Mouse (Mus musculus) ZHBTc4 (cell line): ENCODE measurements around the gene Rhbg.
A peak's percentile ranks its signal among the peaks of the same experiment; 100 is the strongest.

Experiments
- DNase-seq: peaks from one replicate; pipeline ENCODE4 v3.0.0-alpha.2; 2011; ENCODE audit warnings: low read depth, low spot score

The Rhbg gene

GRCm38 (mm10) chr3:88229526-88229925, 25.0 kb downstream of the Rhbg start:
- DNase-seq = no peak

DNA sequence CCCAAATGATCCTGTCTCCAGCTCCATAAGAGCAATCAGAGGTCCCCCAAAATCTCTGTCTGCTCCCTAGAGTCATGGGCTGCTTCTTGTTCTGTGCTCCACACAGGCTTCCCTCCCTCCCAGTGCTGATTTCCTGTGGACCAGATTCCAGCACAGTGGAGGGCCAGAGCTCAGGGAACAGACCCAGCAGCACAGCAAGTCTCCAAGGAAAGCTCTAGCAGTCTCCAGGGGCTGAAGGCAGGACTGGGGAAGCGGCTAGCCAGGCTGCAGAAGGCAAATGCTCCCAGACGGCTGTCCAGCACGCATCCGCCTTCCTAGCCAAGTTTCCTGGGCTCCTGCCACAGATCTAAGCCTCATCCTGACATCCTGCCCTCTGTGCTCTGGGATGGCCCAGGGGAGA, 25.6 kb downstream of the Rhbg start:
- DNase-seq = no peak

- DNase-seq = no peak
These were observed 26.5 kb downstream of the Rhbg start for GRCm38 (mm10) chr3:88227976-88228375.

DNA sequence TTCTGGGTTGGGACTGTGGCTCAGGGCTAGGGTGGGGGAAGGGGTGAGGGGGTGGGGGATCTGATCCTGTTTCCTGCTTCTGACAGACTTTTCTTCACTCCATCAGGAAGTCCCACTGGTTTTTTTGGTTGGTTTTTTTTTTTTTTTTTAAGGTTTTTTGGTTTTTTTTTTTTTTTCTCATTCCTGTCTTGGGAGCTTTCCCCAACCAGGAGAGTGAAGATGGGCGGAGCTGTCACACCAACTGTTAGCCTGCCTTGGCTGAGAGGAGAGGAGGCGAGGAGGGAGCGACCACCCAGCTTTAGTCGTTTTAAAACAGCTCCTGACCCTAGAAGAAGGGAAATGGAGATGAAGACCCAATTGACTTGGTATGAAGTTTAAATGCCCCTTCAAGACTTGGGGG, 27.2 kb downstream of the Rhbg start:
- DNase-seq = no peak

DNA sequence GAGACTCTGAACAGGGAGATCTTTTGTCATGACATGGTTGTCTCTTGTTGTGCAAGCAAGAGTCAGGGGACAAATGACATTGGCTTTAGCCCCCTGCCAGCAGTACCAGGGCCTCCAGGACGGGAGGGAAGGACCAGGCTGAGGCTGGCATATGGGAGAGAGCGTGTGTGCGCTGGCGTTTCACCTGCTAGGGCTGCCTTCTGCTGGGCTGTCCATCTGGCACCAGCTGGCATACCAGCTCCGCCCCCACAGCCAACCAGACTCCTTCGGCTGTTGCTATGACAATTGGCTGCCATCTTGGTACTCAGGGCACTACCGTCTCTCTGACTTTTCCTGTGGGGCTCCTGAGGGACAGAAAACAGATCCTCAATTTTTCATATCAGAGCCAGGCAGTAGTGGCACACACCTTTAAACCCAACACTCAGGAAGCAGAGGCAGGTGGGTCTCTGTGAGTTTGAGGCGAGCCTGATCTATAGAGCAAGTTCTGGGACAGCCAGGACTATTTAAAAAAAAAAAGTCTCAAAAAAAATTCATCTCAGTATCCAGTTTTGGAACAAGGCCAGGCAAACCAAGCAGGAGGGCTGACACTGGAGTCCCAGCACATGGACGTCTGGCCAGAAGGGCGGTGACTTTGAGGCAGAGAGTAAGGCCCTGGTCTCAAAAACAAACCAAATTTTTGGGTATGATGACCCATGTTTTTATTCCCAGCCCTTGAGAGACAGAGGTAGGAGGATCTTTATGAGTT, 28.2 kb downstream of the Rhbg start:
- no peak for DNase-seq

DNA sequence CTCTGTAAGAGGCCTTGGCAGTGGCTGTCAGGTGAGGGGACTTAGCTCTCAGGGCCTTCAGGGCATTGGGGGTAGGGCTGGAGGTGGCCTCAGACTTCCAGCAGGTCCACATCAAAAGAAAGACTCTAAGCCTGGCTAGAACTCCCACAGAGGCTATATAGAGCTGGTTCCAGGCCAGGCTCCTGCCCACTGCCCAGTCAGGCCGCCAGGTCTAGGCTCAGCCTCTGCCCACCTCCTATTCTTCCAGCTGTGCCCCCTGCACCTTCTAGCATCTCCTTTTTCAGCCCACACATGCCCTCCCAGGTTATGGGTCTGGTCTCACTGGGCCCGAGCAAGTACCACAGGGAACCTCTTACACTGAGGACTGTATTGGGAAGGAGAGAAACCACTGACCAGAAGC, 29.6 kb downstream of the Rhbg start:
- DNase-seq = no peak

DNA sequence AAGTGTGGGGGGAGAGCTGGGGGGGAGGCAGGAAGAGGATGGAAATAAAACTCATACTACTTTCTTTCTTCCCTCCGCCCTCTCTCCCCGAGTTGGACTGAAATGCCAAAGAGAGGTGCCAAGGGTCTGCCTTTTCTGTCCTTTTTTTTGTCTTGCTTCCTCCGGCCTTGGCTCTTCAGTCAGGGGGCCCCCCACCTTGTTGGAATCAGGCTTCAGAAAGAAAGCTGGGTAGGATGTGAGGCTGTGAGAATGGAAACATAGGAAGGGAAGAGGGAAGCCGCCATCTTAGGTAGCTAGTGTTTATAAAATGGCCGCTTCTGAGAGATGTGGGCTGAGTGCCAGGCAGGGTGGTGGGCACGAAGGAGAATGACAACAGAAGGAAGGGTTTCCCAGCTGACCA, 32.1 kb downstream of the Rhbg start:
- DNase-seq = no peak

GRCm38 (mm10) chr3:88221519-88222390, 32.8 kb downstream of the Rhbg start:
- DNase-seq = no peak

DNA sequence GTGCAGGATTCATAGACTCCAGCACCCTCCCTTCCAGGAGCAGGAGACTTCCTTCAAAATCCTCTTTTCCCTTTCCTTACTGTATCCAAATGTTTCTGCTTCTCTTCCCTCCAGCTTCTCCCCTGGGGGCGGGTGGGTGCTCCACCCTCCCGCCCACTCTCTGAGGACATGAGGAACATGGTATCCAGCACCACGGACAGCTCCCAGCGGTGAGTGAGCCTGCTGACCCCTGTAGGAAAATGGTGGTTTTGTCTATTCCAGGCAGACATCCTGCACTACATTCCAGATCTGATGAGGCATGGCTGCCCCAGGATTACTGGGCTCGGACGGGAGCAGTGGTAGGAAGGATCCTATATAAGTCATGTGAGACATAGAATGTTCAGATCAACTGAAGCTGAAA, 33.7 kb downstream of the Rhbg start:
- DNase-seq = peak; percentile 94

DNA sequence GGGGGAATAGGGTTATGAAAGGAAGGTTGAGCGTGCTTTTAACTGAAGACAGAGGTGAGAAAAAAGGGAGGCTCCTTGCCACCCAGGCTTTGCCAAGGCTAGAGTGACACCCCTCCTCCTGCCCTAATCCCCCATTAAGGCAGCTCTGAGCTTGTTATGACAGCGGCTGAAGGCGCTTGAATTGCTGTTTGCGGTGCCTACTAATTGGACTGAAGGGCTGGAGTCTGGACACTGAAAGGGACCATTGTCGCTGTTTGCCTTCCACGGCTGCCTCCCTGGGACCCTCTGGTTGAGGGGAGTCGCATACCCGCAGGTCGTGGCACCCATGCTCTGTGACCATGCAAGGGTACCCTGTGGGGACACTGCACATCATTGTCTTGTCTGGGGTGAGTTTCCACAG, 34.6 kb downstream of the Rhbg start:
- DNase-seq = no peak

DNA sequence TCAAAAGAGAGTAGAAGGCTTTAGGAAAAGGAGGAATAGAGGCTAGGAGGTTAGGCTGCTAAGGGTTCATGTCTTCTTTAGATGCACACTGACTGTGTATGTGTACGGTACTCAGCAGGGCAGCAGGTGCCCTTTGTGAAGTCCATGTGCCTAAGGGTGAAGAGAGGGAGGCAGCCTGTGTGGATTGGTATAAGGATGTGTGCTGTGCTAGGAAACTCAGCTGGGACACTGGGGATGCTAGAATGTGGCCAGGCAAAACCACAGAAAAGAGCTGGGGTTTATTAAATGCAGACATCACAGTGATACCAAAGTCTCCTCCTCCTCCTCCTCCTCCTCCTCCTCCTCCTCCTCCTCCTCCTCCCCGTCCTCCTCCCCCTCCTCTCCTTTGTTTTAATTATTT, 36.8 kb downstream of the Rhbg start:
- no peak for DNase-seq

DNA sequence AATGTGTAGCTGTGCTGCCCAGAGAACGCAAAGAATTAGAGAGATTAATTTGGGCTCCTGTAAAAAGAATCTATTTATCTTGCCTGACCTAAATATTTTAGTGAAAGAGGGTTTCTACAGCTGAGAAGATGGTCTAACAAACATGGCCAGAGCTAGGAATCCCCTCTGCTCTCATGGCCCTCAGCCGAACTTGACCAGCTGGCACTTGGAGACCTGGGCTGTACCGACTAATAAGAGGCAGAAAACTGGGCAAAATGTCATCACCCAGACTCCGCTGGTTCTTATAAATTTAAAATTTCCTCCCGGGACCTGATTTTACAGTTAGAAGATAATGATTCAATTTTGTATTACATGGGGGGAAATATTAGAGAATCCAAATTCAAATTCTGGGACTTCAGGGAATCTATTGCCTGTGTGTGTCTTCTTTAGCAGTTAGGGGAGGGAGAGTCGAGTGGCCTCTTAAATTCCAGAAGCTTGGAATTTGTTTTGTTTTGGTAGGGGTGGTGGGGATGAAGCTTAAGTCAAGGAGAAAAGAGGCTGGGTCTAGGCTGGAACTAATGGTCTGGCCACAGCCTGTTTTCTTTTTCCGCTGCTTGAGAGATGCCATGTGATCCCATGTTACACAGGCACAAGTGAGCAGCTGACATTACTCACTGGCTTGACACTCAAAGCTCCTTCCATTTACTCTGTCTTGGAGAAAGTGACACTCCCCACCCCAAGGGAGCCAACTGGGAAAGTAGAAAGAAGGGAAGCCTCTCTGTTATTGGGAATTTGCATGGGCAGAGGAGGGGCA, 37.8 kb downstream of the Rhbg start:
- no peak for DNase-seq

- no peak for DNase-seq
These were observed 38.4 kb downstream of the Rhbg start for GRCm38 (mm10) chr3:88216116-88216515.

- DNase-seq = peak; percentile 37
These were observed 38.9 kb downstream of the Rhbg start for GRCm38 (mm10) chr3:88215553-88216004.

GRCm38 (mm10) chr3:88214971-88215552, 39.4 kb downstream of the Rhbg start:
- peak; percentile 46 for DNase-seq

GRCm38 (mm10) chr3:88214197-88214938, 40.1 kb downstream of the Rhbg start:
- peak; percentile 66 for DNase-seq

DNA sequence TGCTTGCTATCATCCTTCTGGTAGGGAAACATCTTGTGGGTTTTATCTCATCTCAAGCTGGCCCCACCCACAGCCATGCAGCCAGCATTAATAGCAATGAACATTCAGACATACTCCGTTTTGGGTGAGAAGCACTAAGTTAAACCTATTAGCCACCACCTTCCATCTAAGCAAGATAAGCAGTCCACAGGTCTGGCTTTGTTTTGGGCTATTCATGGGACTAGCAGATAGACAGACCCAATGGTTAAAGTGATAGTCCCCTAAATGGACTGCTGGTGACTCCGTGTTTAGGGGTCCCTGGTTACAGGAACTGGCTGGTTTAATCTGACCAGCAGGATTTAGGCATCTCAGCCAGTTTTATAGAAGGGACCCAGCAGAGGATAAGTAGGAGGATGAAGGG, 41.5 kb downstream of the Rhbg start:
- DNase-seq = no peak

DNA sequence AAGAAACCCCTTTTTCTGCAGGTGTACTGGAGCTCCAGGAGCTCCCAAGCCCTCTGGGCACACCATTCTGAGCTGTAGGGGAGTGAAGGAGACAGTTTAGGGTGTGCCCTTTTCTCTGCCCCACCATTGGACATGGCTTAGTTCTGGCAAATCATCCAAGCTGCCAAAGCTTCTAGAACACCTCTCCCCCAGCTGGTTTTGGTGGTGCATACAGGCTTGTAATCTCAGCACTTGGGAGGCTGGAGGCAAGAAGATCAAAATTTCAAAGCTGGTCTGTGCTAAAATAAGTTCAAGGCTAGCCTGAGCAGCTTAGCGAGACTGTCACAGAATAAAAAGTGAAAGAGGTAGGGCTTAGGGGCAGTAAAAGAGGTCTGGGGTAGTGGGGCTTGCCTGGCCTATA, 42.2 kb downstream of the Rhbg start:
- DNase-seq = no peak

- DNase-seq = no peak
These were observed 43.6 kb downstream of the Rhbg start for GRCm38 (mm10) chr3:88210918-88211317.

- no peak for DNase-seq
These were observed 44.4 kb downstream of the Rhbg start for GRCm38 (mm10) chr3:88210121-88210520.

DNA sequence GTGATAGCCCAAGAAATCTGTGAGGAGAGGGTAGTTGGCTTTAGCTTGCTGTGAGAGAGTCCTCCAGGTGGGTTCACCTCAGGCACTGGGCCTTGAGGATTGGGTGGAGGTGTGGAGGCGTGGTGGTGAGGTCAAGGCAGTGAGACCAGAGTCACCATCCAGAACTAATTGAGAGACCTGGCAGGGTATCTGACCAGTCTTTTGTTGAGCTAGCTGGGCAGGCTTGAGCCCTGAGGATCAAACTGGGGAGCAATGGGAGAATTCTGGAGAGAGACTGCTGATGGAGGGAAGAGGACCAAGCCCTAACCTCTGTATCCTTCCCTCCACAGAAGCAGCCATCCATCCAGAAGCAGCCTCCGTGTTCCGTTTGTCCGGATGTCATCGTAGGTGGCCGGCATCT, 45.2 kb downstream of the Rhbg start:
- no peak for DNase-seq
